Mouse (Mus musculus) olfactory bulb, adult 2 months (tissue): ENCODE results near the gene Bco2.

Experiments
- CTCF ChIP-seq: fragments of 200-500 bp; IDR thresholded peaks from 2 replicates; pipeline ENCODE4 v1.5.1; 2012; ENCODE audit warnings: low read depth, mild to moderate bottlenecking, low read length, moderate library complexity; ENCODE audit not compliant: insufficient read depth
- POLR2A ChIP-seq: fragments of 200-500 bp; IDR thresholded peaks from 2 replicates; pipeline ENCODE4 v1.6.1; 2012; ENCODE audit warnings: mild to moderate bottlenecking, low read depth, low read length, moderate library complexity; ENCODE audit not compliant: insufficient read depth

DNA sequence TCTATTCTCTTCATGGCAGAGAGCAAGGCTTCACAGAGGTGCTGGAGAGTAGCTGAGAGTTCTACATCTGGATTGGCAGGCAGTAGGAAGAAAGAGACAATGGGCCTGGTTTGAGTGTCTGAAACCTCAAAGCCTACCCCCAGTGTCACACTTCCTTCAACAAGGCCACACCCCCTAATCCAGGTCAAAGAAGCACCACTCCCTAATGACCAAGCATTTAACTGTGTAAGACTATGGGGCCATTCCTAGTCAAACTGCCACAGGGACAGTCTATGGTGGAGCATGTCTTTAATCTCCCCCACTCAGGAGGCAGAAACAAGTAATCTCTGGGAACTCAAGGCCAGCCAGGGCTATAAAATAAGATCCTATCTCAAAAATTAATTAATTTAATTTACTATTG lies 64.1 kb downstream of the Bco2 start:
- no peak for TF ChIP-seq CTCF
- no peak for TF ChIP-seq POLR2A
